Mouse (Mus musculus): ENCODE measurements at regions not wholly inside any gene's neighbourhood (a gene's known extent, or its start where the extent isn't known, plus 50 kb on each side); places are given as distances from the start of the nearest gene placed in this dataset.

- no peak for DNase-seq (ENCODE audit: low read depth, low spot score)
These were observed 90.8 kb downstream of the Iyd start for GRCm38 (mm10) chr10:3630763-3631223.

GRCm38 (mm10) chr10:3633871-3634496 lies 93.9 kb downstream of the Iyd start:
- no peak for DNase-seq (ENCODE audit: low read depth, low spot score)

GRCm38 (mm10) chr10:3644111-3644510 lies 96.1 kb upstream of the Plekhg1 start:
- no peak for DNase-seq (ENCODE audit: low read depth, low spot score)

GRCm38 (mm10) chr10:3645030-3645429 lies 95.1 kb upstream of the Plekhg1 start:
- no peak for DNase-seq (ENCODE audit: low read depth, low spot score)

- peak; percentile 88 for DNase-seq (ENCODE audit: low read depth, low spot score)
These were observed 93.8 kb upstream of the Plekhg1 start for GRCm38 (mm10) chr10:3646151-3646910.

GRCm38 (mm10) chr10:3647811-3648731 lies 92.1 kb upstream of the Plekhg1 start:
- no peak for DNase-seq (ENCODE audit: low read depth, low spot score)

GRCm38 (mm10) chr10:3649983-3650382 lies 90.2 kb upstream of the Plekhg1 start:
- no peak for DNase-seq (ENCODE audit: low read depth, low spot score)

GRCm38 (mm10) chr10:3650561-3650960 lies 89.6 kb upstream of the Plekhg1 start:
- DNase-seq (ENCODE audit: low read depth, low spot score): no peak

GRCm38 (mm10) chr10:3652522-3652921 lies 87.6 kb upstream of the Plekhg1 start:
- DNase-seq (ENCODE audit: low read depth, low spot score): no peak

- no peak for DNase-seq (ENCODE audit: low read depth, low spot score)
These were observed 84.1 kb upstream of the Plekhg1 start for GRCm38 (mm10) chr10:3656081-3656480.

- no peak for DNase-seq (ENCODE audit: low read depth, low spot score)
These were observed 78.0 kb upstream of the Plekhg1 start for GRCm38 (mm10) chr10:3662156-3662555.

- peak; percentile 12 for DNase-seq (ENCODE audit: low read depth, low spot score)
These were observed 77.6 kb upstream of the Plekhg1 start for GRCm38 (mm10) chr10:3662571-3662970.

- no peak for DNase-seq (ENCODE audit: low read depth, low spot score)
These were observed 76.9 kb upstream of the Plekhg1 start for GRCm38 (mm10) chr10:3663296-3663695.

- DNase-seq (ENCODE audit: low read depth, low spot score): no peak
These were observed 55.7 kb upstream of the Plekhg1 start for GRCm38 (mm10) chr10:3684481-3684880.

Measured in ES-CJ7 (cell line).